Mouse (Mus musculus) cerebellum, adult 2 months (tissue): ENCODE measurements around the gene E2f4. TPM values are rescaled to one million over a fixed set of nuclear protein-coding genes. Genes with fewer than 3 reads are reported as not detected.

Source experiments
- DNase-seq, 2 experiments: peaks; one replicate each; pipeline ENCODE4 v3.0.0; 2021
- H3K27ac ChIP-seq: fragments of 200-500 bp; 2 replicates; pipeline ENCODE4 v1.5.1; 2012; ENCODE audit warnings: low read length, control low read depth, inconsistent platforms; ENCODE audit not compliant: insufficient read depth
- H3K27me3 ChIP-seq: fragments of 200-500 bp; 2 replicates; pipeline ENCODE4 v1.6.1; 2012; ENCODE audit warnings: inconsistent platforms, mild to moderate bottlenecking, low read length, moderate library complexity; ENCODE audit not compliant: control insufficient read depth, insufficient read depth
- H3K4me1 ChIP-seq: fragments of 200-500 bp; 2 replicates; pipeline ENCODE4 v1.6.1; 2011; ENCODE audit warnings: low read length; ENCODE audit not compliant: control insufficient read depth, insufficient read depth
- H3K4me3 ChIP-seq: fragments of 200-500 bp; replicated peaks from 2 replicates; pipeline ENCODE3; 2011; ENCODE audit warnings: mild to moderate bottlenecking, low read depth, low read length, control low read depth; ENCODE audit not compliant: insufficient read depth
- CTCF ChIP-seq: fragments of 200-500 bp; IDR thresholded peaks from 2 replicates; pipeline ENCODE4 v1.5.1; 2011; ENCODE audit warnings: low read depth, mild to moderate bottlenecking, control low read depth, low read length, moderate library complexity, borderline replicate concordance; ENCODE audit not compliant: insufficient read depth
- POLR2A ChIP-seq: fragments of 200-500 bp; IDR thresholded peaks from 2 replicates; pipeline ENCODE4 v1.6.1; 2011; ENCODE audit warnings: low read length, control low read depth, borderline replicate concordance; ENCODE audit not compliant: insufficient read depth
- WGBS: fragments of 180-500 bp; shearing (Covaris S2); methylation state at CpG from one replicate; pipeline ENCODE4 v1.1.7; 2018; 5-methylcytosine and 5-hydroxymethylcytosine counted together
- polyA plus RNA-seq: library from polyadenylated mRNA; depleted of rRNA; stranded (reverse); fragments of >200 nt; gene quantifications from 2 replicates; pipeline ENCODE4 v1.2.3, GENCODE M21; 2012

E2f4 gene
- polyA plus RNA-seq, 1 experiment: 81.6 TPM

- DNase-seq: peak in 1 of 2 experiments; percentile 20
- TF ChIP-seq CTCF (no peak), POLR2A (no peak)
These were observed 6.4 kb downstream of the E2f4 start for GRCm38 (mm10) chr8:105303874-105304273.

GRCm38 (mm10) chr8:105304325-105305210 is 7.1 kb downstream of the E2f4 start:
- no peaks in the 10 kb centered on the region for H3K27me3 ChIP-seq
- no peak overlapping the region for H3K4me3 ChIP-seq
- no peak for DNase-seq
- peaks cover 44% of the 10 kb centered on the region for H3K4me1 ChIP-seq
- WGBS: 38% methylated on average over 9 of the region's 9 CpGs
- TF ChIP-seq POLR2A: no peak
- no peak for TF ChIP-seq CTCF
- H3K27ac ChIP-seq: peak overlapping the region; percentile 56

More at GRCm38 (mm10) chr8:105303874-105304273, 6.4 kb downstream of the E2f4 start:
- Histone ChIP-seq H3K27ac (no peak overlapping the region), H3K4me1 (peaks cover 41% of the 10 kb centered on the region), H3K4me3 (no peak overlapping the region), H3K27me3 (no peaks in the 10 kb centered on the region)
- 66% methylated on average over 9 of the region's 9 CpGs for WGBS

- Histone ChIP-seq H3K4me1 (peaks cover 53% of the 10 kb centered on the region), H3K4me3 (peak within 1 kb of the TSS; percentile 58), H3K27me3 (no peaks in the 10 kb centered on the region), H3K27ac (peak within 1 kb of the TSS; percentile 88)
- WGBS: 7% methylated on average over 27 of the region's 30 CpGs
- DNase-seq: peak; percentile 79 to 84
- TF ChIP-seq POLR2A (no peak; the same call in 1 of the 2 replicates), CTCF (no peak; the same call in 1 of the 2 replicates)
These were observed 8.0 kb downstream of the E2f4 start, which contains the start of gene Elmo3 for GRCm38 (mm10) chr8:105305211-105306145. Gene Elmo3, plus strand, starts transcription at chr8:105305601.

GRCm38 (mm10) chr8:105306146-105306691 is 8.8 kb downstream of the E2f4 start:
- Histone ChIP-seq H3K27me3 (no peaks in the 10 kb centered on the region), H3K4me1 (peaks cover 53% of the 10 kb centered on the region), H3K27ac (peak overlapping the region; percentile 88), H3K4me3 (peak overlapping the region; percentile 58)
- DNase-seq: peak in 1 of 2 experiments; percentile 51
- WGBS: 36% methylated on average over 5 of the region's 5 CpGs
- TF ChIP-seq CTCF (0 out of 2 replicates have a peak, but pooled peaks have one; percentile 14), POLR2A (no peak)

GRCm38 (mm10) chr8:105307670-105308069 is 10.2 kb downstream of the E2f4 start:
- 95% methylated on average over 13 of the region's 13 CpGs for WGBS
- no peak for DNase-seq
- no peak for TF ChIP-seq CTCF
- TF ChIP-seq POLR2A: no peak
- H3K27ac ChIP-seq: 0 out of 2 replicates have a peak overlapping the region, but pooled peaks have one; percentile 99
- peaks cover 62% of the 10 kb centered on the region for H3K4me1 ChIP-seq
- H3K4me3 ChIP-seq: no peak overlapping the region
- no peaks in the 10 kb centered on the region for H3K27me3 ChIP-seq

- peak overlapping the region; percentile 42 for H3K4me3 ChIP-seq
- no peak for TF ChIP-seq CTCF
- TF ChIP-seq POLR2A: no peak
- peaks cover 70% of the 10 kb centered on the region for H3K4me1 ChIP-seq
- DNase-seq: peak in 1 of 2 experiments; percentile 40
- H3K27me3 ChIP-seq: no peaks in the 10 kb centered on the region
- H3K27ac ChIP-seq: peak overlapping the region; percentile 99
- 89% methylated on average over 10 of the region's 10 CpGs for WGBS
These were observed 11.0 kb downstream of the E2f4 start for GRCm38 (mm10) chr8:105308428-105308827.

GRCm38 (mm10) chr8:105309142-105309847 is 11.8 kb downstream of the E2f4 start:
- DNase-seq: peak; percentile 93 to 97
- Histone ChIP-seq H3K27ac (peak overlapping the region; percentile 99), H3K27me3 (no peaks in the 10 kb centered on the region), H3K4me3 (peak overlapping the region; percentile 42), H3K4me1 (peaks cover 77% of the 10 kb centered on the region)
- 16% methylated on average over 15 of the region's 15 CpGs for WGBS
- TF ChIP-seq CTCF: no peak
- no peak for TF ChIP-seq POLR2A
